Mouse (Mus musculus) intestine, embryonic 15.5 days (tissue): Measurements from ENCODE around the gene Traf3. TPM values are rescaled to one million over a fixed set of nuclear protein-coding genes. Genes with fewer than 3 reads are reported as not detected.

Experiments
- ATAC-seq: fragments of 200-750 bp; cut with Nextera tagmentation; 2 replicates; pipeline ENCODE4 v1.8.0; 2017; ENCODE audit warnings: moderate TSS enrichment, moderate library complexity
- H3K27ac ChIP-seq: fragments of 300-500 bp; sonication (generic); 2 replicates; pipeline ENCODE4 v1.5.1; 2015; ENCODE audit warnings: mild to moderate bottlenecking, inconsistent platforms
- H3K27me3 ChIP-seq: fragments of 300-500 bp; sonication (generic); replicated peaks from 2 replicates; pipeline ENCODE4 v1.6.1; 2015; ENCODE audit warnings: inconsistent platforms
- H3K36me3 ChIP-seq: fragments of 300-500 bp; sonication (generic); 2 replicates; pipeline ENCODE4 v1.6.1; 2015; ENCODE audit warnings: inconsistent platforms
- H3K4me1 ChIP-seq: fragments of 300-500 bp; sonication (generic); replicated peaks from 2 replicates; pipeline ENCODE4 v1.6.1; 2015; ENCODE audit warnings: inconsistent platforms
- H3K4me2 ChIP-seq: fragments of 300-500 bp; sonication (generic); replicated peaks from 2 replicates; pipeline ENCODE4 v1.6.1; 2015; ENCODE audit warnings: mild to moderate bottlenecking, inconsistent platforms
- H3K4me3 ChIP-seq: fragments of 300-500 bp; sonication (generic); replicated peaks from 2 replicates; pipeline ENCODE4 v1.5.1; 2015; ENCODE audit warnings: inconsistent platforms
- H3K9ac ChIP-seq: fragments of 300-500 bp; sonication (generic); 2 replicates; pipeline ENCODE4 v1.6.1; 2015; ENCODE audit warnings: inconsistent platforms
- H3K9me3 ChIP-seq: fragments of 300-500 bp; sonication (generic); 2 replicates; pipeline ENCODE4 v1.6.1; 2016; ENCODE audit warnings: inconsistent platforms
- WGBS: fragments of 180-500 bp; shearing (Covaris S2); methylation state at CpG from one replicate; pipeline ENCODE4 v1.1.7; 2015; 5-methylcytosine and 5-hydroxymethylcytosine counted together
- polyA plus RNA-seq: library from polyadenylated mRNA; unstranded; fragments of >200 nt; fragmentation: Nextera tagmentation; extraction: Ambion mirVana; gene quantifications from 2 replicates; pipeline ENCODE4 v1.2.1, GENCODE M21; 2015

Traf3 gene
- polyA plus RNA-seq, 1 experiment from 2014 or later, result 7.8 TPM

DNA sequence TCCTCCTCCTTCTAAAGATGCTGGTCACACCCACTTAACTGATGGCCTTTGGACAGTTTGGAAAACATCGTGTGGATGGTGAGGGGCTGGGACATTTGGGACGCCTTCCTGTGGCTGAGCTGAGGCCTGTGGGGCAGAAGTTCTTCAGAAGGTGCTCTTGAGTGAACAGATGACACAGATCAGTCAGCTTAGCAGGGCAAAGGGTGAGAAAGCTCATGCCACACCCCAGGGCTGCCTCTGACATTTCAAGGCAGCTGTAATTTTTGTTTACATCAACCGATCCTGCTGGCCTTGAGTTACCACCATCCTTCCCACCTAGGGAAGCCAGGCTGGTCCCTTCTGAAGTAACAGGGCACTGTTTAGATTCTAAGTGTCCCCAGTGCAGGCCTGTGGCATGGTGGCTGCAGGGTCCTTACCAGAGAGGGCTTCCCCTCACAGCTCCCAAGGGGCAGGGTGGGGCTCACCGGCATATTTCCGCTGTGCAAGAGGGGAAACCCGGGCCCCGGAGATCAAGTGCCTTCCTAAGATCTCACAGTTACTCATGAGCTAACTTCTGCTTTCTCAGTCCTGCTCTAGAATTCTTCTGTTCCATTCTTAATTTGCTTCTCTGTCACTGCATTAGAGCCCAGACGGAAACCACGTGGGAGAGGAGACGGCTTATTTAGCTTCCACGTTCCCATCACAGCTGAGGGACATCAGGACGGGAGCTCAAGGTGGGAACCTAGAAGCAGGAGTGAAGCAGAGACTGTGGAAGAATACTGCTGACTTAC lies 6.3 kb upstream of the Traf3 start:
- Histone ChIP-seq H3K4me2 (no peak overlapping the region), H3K27ac (no peak overlapping the region), H3K9me3 (no peaks in the 10 kb centered on the region), H3K27me3 (no peaks in the 10 kb centered on the region), H3K4me1 (peaks cover 22% of the 10 kb centered on the region), H3K9ac (no peak overlapping the region), H3K4me3 (no peak overlapping the region), H3K36me3 (no peaks in the 10 kb centered on the region)
- WGBS, result 31% methylated on average over 12 of the region's 12 CpGs
- no peak for ATAC-seq

DNA sequence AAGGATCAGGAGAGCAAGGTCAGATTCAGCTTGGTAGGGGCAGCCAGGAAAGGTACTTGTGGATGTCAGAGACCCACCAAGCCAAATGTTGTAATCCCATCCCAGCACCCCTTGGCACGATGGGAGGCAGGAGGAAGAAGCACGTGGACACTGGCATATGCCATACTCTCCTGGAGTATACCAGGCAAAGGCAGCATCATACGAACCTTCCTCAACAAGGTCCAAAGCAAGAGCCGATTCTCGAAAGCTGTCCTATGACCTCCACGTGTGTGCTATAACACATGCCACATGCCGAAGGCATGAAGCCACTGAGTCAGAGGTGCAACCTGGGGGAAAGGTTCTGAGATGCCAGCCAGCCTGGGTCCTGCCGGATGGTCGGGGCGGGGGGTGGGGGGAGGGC lies 5.3 kb upstream of the Traf3 start:
- Histone ChIP-seq H3K27me3 (no peaks in the 10 kb centered on the region), H3K4me3 (no peak overlapping the region), H3K36me3 (no peaks in the 10 kb centered on the region), H3K9ac (no peak overlapping the region), H3K9me3 (no peaks in the 10 kb centered on the region), H3K27ac (no peak overlapping the region), H3K4me1 (peaks cover 32% of the 10 kb centered on the region), H3K4me2 (no peak overlapping the region)
- ATAC-seq, result no peak
- 93% methylated on average over 10 of the region's 10 CpGs for WGBS

DNA sequence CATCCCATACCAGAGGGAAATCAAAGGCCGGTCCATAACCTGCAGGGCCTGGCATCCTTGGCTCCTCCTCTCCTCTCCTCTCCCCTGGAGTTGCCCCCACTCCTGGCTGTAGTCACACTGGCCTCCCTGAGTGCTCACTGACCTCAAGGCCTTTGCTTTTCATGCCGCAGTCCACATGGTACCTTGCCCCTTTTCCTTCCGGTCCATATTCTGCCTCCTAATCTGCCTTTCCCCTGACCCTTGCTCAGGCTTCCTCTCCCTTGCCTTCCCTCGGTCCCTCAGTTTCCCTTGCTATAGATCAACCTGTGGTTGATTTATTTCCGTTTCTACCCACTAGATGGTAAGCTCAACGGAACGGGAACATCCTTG lies 4.2 kb upstream of the Traf3 start:
- H3K4me1 ChIP-seq, result peaks cover 32% of the 10 kb centered on the region
- no peaks in the 10 kb centered on the region for H3K9me3 ChIP-seq
- H3K27me3 ChIP-seq, result no peaks in the 10 kb centered on the region
- ATAC-seq, result no peak
- WGBS, result 44% methylated on average over 7 of the region's 7 CpGs
- peak overlapping the region; percentile 33; the same call in 1 of the 2 replicates for H3K27ac ChIP-seq
- H3K9ac ChIP-seq, result no peak overlapping the region
- no peaks in the 10 kb centered on the region for H3K36me3 ChIP-seq
- H3K4me3 ChIP-seq, result no peak overlapping the region
- H3K4me2 ChIP-seq, result peak overlapping the region; percentile 56

DNA sequence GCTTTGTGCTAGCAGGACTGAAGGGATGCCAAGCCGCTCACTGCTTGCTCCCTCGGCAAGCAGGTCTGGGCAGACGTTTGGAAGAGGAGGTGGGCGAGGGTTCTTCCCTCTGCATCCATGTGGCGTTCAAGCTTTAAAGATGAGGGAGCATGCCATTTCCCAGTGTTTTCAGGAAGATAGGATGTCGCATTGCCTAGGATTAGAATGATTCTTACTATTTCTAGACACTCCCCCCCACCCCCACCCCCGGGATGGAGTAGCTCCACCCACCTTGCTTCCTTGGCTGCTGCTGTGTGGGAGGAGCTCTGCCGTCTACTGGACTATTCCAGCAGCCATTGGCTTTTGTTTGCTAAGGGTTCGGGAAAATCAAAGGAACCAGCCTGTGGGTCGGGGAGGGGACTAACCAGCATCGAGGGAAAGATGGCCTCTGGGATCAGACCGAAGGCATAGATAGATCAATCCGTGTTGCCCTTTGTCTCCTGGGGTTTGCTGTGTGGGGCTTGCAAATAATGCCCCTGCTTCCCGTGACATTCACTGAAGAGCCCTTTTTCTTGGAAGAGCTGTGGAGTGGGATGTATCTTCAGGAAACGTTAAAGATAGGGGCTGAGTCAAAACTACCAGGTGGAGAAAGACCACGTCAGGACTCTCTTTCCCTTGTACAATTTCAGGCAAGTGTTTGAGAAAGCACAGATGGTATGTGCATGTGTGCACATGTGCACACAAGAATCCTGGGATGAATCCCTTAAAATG lies 3.7 kb upstream of the Traf3 start:
- no peak overlapping the region for H3K9ac ChIP-seq
- H3K27ac ChIP-seq, result peak overlapping the region; percentile 33; the same call in 1 of the 2 replicates
- no peaks in the 10 kb centered on the region for H3K9me3 ChIP-seq
- peaks cover 32% of the 10 kb centered on the region for H3K4me1 ChIP-seq
- 13% methylated on average over 16 of the region's 16 CpGs for WGBS
- no peak for ATAC-seq
- peak overlapping the region; percentile 10; the same call in 1 of the 2 replicates for H3K4me3 ChIP-seq
- no peaks in the 10 kb centered on the region for H3K27me3 ChIP-seq
- H3K36me3 ChIP-seq, result no peaks in the 10 kb centered on the region
- H3K4me2 ChIP-seq, result peak overlapping the region; percentile 56

DNA sequence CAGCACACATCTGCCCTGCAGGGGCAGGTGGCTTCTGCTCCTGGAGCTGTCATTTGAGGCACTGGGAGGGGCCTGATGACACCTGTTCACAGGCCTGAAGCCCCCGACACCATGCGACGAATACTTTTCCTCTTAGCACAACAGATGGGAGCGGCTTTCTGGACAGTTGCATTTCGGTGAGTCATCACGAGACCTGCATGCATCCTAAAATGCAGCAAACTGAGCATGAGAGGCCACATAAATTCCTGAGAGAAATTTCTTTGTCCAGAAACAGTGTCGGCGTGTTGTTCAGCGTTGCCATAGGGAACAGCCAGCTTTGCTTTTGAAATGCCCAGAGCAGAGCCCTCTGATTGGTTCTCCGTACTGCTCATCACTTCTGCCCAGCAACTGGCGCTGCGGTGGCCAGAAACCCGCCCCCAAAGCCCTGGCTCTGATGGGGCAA lies 1.8 kb upstream of the Traf3 start:
- H3K27ac ChIP-seq, result 0 out of 2 replicates have a peak overlapping the region, but pooled peaks have one; percentile 24
- H3K36me3 ChIP-seq, result no peaks in the 10 kb centered on the region
- ATAC-seq, result peak; percentile 75
- peak overlapping the region; percentile 60 for H3K4me2 ChIP-seq
- peak overlapping the region; percentile 23 for H3K4me3 ChIP-seq
- H3K4me1 ChIP-seq, result peaks cover 36% of the 10 kb centered on the region
- no peaks in the 10 kb centered on the region for H3K27me3 ChIP-seq
- peak overlapping the region; percentile 22; the same call in 1 of the 2 replicates for H3K9ac ChIP-seq
- WGBS, result 3% methylated on average over 13 of the region's 13 CpGs
- H3K9me3 ChIP-seq, result no peaks in the 10 kb centered on the region

DNA sequence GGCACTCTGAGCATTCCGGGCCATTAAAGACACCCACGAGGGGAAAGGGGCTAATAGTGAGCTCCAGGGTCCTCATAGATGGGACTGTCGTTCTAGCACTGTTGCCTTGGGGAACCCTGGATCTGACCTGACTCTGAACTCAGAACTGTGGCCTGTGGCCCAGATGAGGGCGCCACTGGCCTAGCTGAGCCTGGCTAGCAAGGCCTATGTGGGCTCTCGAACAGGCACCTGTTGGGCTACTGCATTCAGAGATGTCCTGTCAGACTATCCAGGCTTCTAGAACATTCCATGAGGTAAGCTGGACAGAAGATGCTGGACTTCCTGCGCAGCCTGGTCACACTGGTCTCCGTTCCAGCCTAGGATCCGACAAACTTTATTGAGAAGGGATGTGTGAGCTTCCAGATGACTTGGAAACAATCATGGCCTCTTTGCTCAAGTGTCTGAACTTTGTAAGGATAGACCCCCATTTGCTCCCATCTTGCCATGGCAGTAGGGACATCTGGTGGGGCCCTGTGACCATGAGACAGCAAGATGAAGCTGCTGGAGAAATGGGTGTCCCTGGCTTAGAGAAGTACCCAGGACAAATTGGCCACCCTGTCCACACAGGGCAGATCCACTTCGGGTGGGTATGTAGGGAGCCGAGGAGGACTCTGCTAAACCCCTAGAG lies 891 bp upstream of the Traf3 start:
- peak; percentile 5; the same call in 1 of the 2 replicates for ATAC-seq
- 0 out of 2 replicates have a peak overlapping the region, but pooled peaks have one; percentile 78 for H3K4me3 ChIP-seq
- H3K27ac ChIP-seq, result peak overlapping the region; percentile 79
- no peaks in the 10 kb centered on the region for H3K27me3 ChIP-seq
- no peaks in the 10 kb centered on the region for H3K9me3 ChIP-seq
- peak overlapping the region; percentile 82 for H3K4me2 ChIP-seq
- H3K36me3 ChIP-seq, result no peaks in the 10 kb centered on the region
- 72% methylated on average over 10 of the region's 10 CpGs for WGBS
- H3K9ac ChIP-seq, result no peak overlapping the region
- H3K4me1 ChIP-seq, result peaks cover 29% of the 10 kb centered on the region

DNA sequence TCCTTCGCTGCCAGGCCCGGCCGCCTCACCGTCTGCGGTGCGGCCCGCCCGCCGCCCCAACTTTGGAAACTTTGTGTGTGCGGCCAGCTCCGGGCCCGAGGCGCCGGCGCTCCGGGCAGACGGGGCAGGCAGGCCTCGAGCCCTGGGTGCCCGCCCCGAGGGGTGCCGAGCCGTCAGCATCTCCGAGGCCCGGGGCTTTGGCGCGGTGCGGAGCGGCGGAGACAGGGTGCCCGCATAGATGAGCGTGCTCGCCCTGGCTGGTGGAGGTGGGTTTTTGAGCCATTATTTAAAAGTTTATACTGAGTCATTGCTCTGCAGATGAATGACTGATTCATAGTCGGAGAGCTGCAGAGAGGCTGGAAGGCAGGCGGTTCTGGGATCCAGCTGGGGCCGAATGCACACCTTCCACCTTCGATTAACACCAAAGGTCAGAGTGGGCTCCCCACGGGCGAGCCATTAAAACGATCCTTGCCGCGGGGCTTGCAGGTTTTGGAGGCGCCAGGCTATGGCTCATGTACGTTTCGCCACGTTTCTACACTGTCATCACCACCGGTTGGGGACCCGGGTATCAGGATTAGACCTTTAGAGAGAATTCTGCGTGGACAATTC lies 615 bp downstream of the Traf3 start:
- Histone ChIP-seq H3K4me3 (peak overlapping the region; percentile 78), H3K4me1 (peaks cover 28% of the 10 kb centered on the region), H3K9ac (peak overlapping the region; percentile 72), H3K36me3 (no peaks in the 10 kb centered on the region), H3K4me2 (peak overlapping the region; percentile 82), H3K27ac (peak overlapping the region; percentile 79), H3K9me3 (no peaks in the 10 kb centered on the region), H3K27me3 (no peaks in the 10 kb centered on the region)
- WGBS, result under 1% methylated on average over 48 of the region's 48 CpGs
- peak; percentile 44 for ATAC-seq

DNA sequence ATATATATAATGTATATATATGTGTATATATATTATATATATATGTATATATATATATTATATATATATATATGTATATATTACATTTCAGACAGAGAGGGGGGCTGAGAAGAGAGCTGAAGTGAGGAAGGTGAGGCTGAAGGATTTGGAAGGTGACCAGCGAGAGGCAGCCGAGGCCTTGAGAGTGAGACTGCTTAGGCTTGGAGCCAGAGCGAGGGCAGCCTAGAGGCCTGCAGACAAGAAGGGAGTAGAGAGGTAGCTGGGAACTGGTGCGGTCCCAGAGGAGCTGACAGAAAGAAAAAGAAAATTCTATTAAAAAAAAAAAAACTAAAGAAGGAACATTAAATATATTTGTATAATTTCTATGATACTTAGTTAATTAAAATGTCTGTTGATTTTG lies 2.7 kb downstream of the Traf3 start:
- H3K27ac ChIP-seq, result no peak overlapping the region
- peaks cover 21% of the 10 kb centered on the region for H3K4me1 ChIP-seq
- no peak overlapping the region for H3K4me2 ChIP-seq
- H3K36me3 ChIP-seq, result no peaks in the 10 kb centered on the region
- H3K9me3 ChIP-seq, result no peaks in the 10 kb centered on the region
- no peak overlapping the region for H3K9ac ChIP-seq
- no peaks in the 10 kb centered on the region for H3K27me3 ChIP-seq
- no peak overlapping the region for H3K4me3 ChIP-seq
- ATAC-seq, result no peak
- WGBS, result 81% methylated on average over 4 of the region's 4 CpGs

DNA sequence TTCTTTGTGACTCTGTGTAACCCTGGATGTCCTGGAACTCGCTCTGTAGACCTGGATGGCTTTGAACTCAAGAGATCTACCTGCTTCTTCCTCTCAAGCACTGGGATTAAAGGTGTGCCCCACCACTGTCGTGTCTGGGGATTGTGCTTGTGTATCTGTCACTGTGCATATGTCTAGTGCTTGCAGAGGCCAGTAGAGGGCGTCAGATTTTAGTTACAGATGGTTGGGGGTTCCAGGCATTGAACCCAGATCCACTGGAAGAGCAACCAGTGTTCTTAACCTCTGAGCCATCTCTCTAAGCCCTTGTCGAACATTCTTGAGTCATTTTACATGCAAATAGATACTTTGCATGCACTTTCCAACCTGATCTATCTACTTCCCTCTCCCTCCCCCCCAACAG lies 12.6 kb downstream of the Traf3 start:
- ATAC-seq, result no peak

DNA sequence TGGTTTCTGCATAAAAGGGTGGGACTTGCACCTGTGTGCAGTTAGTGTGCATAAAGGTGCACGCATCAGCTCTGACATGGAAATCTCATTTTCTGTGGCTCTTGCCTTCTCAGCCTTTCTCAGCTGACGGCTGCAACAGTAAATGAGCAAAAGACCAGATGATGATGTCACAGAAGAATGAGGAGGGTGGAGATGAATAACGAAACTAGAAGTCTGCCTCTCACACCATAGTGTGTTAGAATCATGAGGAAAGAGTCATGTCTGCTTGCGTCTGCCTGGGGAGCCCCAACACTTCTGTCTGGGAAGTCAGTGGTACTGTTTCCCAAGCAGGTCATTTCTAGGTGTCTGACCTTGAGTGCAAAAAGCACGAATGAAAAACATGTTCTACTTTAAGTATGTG lies 15.7 kb downstream of the Traf3 start:
- no peak overlapping the region for H3K4me2 ChIP-seq
- no peaks in the 10 kb centered on the region for H3K4me1 ChIP-seq
- H3K9me3 ChIP-seq, result no peaks in the 10 kb centered on the region
- no peak overlapping the region for H3K4me3 ChIP-seq
- no peak overlapping the region for H3K27ac ChIP-seq
- 80% methylated on average over 5 of the region's 5 CpGs for WGBS
- no peak overlapping the region for H3K9ac ChIP-seq
- no peaks in the 10 kb centered on the region for H3K27me3 ChIP-seq
- no peaks in the 10 kb centered on the region for H3K36me3 ChIP-seq
- no peak for ATAC-seq

More for the DNA sequence above, 12.6 kb downstream of the Traf3 start:
- H3K4me1 ChIP-seq, result no peaks in the 10 kb centered on the region
- H3K36me3 ChIP-seq, result no peaks in the 10 kb centered on the region
- H3K9me3 ChIP-seq, result no peaks in the 10 kb centered on the region
- H3K27ac ChIP-seq, result no peak overlapping the region
- 74% methylated on average over 4 of the region's 4 CpGs for WGBS
- H3K9ac ChIP-seq, result no peak overlapping the region
- H3K27me3 ChIP-seq, result no peaks in the 10 kb centered on the region
- no peak overlapping the region for H3K4me3 ChIP-seq
- H3K4me2 ChIP-seq, result no peak overlapping the region

DNA sequence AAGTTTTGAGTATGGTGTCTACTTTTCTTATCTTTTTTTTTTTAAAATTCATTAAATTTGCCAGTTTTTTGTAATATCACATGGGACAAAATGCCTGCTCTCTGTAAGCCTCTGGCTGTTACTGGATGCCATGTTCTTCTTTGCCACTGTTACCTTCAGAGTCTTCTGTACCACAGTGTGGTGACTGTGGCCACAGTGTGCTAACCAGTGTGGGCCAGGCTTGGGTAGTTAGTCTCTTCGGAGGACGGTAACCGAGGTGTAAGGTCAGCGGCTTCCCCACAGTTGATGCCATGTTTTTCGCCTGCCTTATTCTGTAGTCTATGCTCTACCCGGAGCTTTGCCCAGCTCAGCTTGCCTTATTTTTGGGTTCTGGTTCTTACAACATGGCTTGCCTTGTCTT lies 16.2 kb downstream of the Traf3 start:
- Histone ChIP-seq H3K27me3 (no peaks in the 10 kb centered on the region), H3K27ac (no peak overlapping the region), H3K4me3 (no peak overlapping the region), H3K9me3 (no peaks in the 10 kb centered on the region), H3K4me1 (no peaks in the 10 kb centered on the region), H3K4me2 (no peak overlapping the region), H3K9ac (no peak overlapping the region), H3K36me3 (no peaks in the 10 kb centered on the region)
- no peak for ATAC-seq
- 96% methylated on average over 6 of the region's 6 CpGs for WGBS

DNA sequence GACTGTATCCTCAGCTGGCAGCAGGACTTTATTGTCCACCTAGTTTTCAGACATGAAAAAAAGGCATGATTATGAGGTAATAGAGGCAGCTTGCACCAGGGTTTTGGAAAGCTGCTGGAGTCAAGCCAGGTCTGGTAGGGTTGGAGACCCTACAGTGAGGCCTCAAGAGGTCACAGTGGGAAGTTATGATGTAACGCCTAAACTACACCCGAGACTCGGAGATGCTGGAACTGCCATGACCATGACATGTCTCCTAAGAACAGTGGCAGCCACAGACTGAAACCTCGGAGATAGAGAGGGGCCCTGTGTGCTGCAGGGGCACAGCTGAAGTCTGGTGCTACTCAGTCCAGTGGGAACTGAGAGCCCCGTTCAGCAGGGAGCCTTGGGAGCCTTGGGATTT lies 18.3 kb downstream of the Traf3 start, which contains the start of gene 4930595D18Rik:
TSS of gene 4930595D18Rik (minus strand) at position 16 of the 400 bp plus-strand sequence.
- no peak within 1 kb of the TSS for H3K4me3 ChIP-seq
- no peak within 1 kb of the TSS for H3K27ac ChIP-seq
- H3K9ac ChIP-seq, result no peak within 1 kb of the TSS
- no peaks in the 10 kb centered on the region for H3K36me3 ChIP-seq
- H3K9me3 ChIP-seq, result no peaks in the 10 kb centered on the region
- H3K4me2 ChIP-seq, result no peak within 1 kb of the TSS
- H3K4me1 ChIP-seq, result no peaks in the 10 kb centered on the region
- ATAC-seq, result no peak
- H3K27me3 ChIP-seq, result no peaks in the 10 kb centered on the region
- 75% methylated on average over 5 of the region's 5 CpGs for WGBS
